Mouse (Mus musculus) adrenal gland, adult 10 weeks (tissue): ENCODE data around the gene Igsf11. TPM values are rescaled to one million over a fixed set of nuclear protein-coding genes. Genes with fewer than 3 reads are reported as not detected.

Experiments used
- polyA plus RNA-seq: library from polyadenylated mRNA; stranded (reverse); fragments of 350-450 nt; fragmentation: Illumina TruSeq; extraction: RNeasy Lipid Tissue Mini Kit (QIAGEN cat#74804); gene quantifications from one replicate; pipeline ENCODE4 v1.2.3, GENCODE M21; 2014; ENCODE audit warnings: low read depth, low replicate concordance

Igsf11 gene
- polyA plus RNA-seq, result 21.7 TPM

GRCm38 (mm10) chr16:38892371-38892770, at the start of gene Igsf11:
TSS of gene Igsf11 (plus strand) at chr16:38892671.

Other genes starting within 250 kb of the Igsf11 start
- 14.2 TPM for gene Arhgap31, start 179.4 kb upstream of the Igsf11 start, polyA plus RNA-seq
- 23.0 TPM for gene B4galt4, start 150.4 kb upstream of the Igsf11 start, polyA plus RNA-seq
- 1.5 TPM for gene Upk1b, start 92.3 kb upstream of the Igsf11 start, polyA plus RNA-seq
- not detected for gene 4930435E12Rik, start 63.9 kb upstream of the Igsf11 start, polyA plus RNA-seq